Mouse (Mus musculus): ENCODE results near the gene Zbtb20.
A peak's percentile ranks its signal among the peaks of the same experiment; 100 is the strongest.

Gene Zbtb20

GRCm38 (mm10) chr16:43297953-43298596 lies 422.4 kb downstream of the Zbtb20 start:
- no peak for DNase-seq (ENCODE audit: low spot score in 2 of 2)

- no peak for DNase-seq (ENCODE audit: low spot score in 2 of 2)
Measured at GRCm38 (mm10) chr16:43300420-43300819, 424.7 kb downstream of the Zbtb20 start.

GRCm38 (mm10) chr16:43302171-43302570 lies 426.5 kb downstream of the Zbtb20 start:
- no peak for DNase-seq (ENCODE audit: low spot score in 2 of 2)

GRCm38 (mm10) chr16:43303245-43304197 lies 427.8 kb downstream of the Zbtb20 start:
- DNase-seq (ENCODE audit: low spot score in 2 of 2), result peak in 1 of 2 experiments; percentile 33

GRCm38 (mm10) chr16:43309968-43310431 lies 434.3 kb downstream of the Zbtb20 start:
- no peak for DNase-seq (ENCODE audit: low spot score in 2 of 2)

GRCm38 (mm10) chr16:43324009-43324408 lies 448.3 kb downstream of the Zbtb20 start:
- no peak for DNase-seq (ENCODE audit: low spot score in 2 of 2)

GRCm38 (mm10) chr16:43328221-43328620 lies 452.5 kb downstream of the Zbtb20 start:
- no peak for DNase-seq (ENCODE audit: low spot score in 2 of 2)

- DNase-seq (ENCODE audit: low spot score in 2 of 2), result no peak
Measured at GRCm38 (mm10) chr16:43330206-43330605, 454.5 kb downstream of the Zbtb20 start.

GRCm38 (mm10) chr16:43331440-43331839 lies 455.8 kb downstream of the Zbtb20 start:
- DNase-seq (ENCODE audit: low spot score in 2 of 2), result no peak

- no peak for DNase-seq (ENCODE audit: low spot score in 2 of 2)
Measured at GRCm38 (mm10) chr16:43332734-43333133, 457.1 kb downstream of the Zbtb20 start.

GRCm38 (mm10) chr16:43333265-43333664 lies 457.6 kb downstream of the Zbtb20 start:
- DNase-seq (ENCODE audit: low spot score in 2 of 2), result no peak

- DNase-seq (ENCODE audit: low spot score in 2 of 2), result peak; percentile 38 to 46
Measured at GRCm38 (mm10) chr16:43334411-43335150, 458.9 kb downstream of the Zbtb20 start.

GRCm38 (mm10) chr16:43335151-43335823 lies 459.6 kb downstream of the Zbtb20 start:
- DNase-seq (ENCODE audit: low spot score in 2 of 2), result no peak

- DNase-seq (ENCODE audit: low spot score in 2 of 2), result no peak
Measured at GRCm38 (mm10) chr16:43335824-43336215, 460.1 kb downstream of the Zbtb20 start.

- DNase-seq (ENCODE audit: low spot score in 2 of 2), result no peak
Measured at GRCm38 (mm10) chr16:43340712-43341111, 465.0 kb downstream of the Zbtb20 start.

- no peak for DNase-seq (ENCODE audit: low spot score in 2 of 2)
Measured at GRCm38 (mm10) chr16:43341916-43342455, 466.3 kb downstream of the Zbtb20 start.

GRCm38 (mm10) chr16:43346094-43346493 lies 470.4 kb downstream of the Zbtb20 start:
- DNase-seq (ENCODE audit: low spot score in 2 of 2), result no peak

- DNase-seq (ENCODE audit: low spot score in 2 of 2), result no peak
Measured at GRCm38 (mm10) chr16:43355776-43356645, 480.3 kb downstream of the Zbtb20 start.

GRCm38 (mm10) chr16:43359546-43359945 lies 483.9 kb downstream of the Zbtb20 start:
- DNase-seq (ENCODE audit: low spot score in 2 of 2), result no peak

- no peak for DNase-seq (ENCODE audit: low spot score in 2 of 2)
Measured at GRCm38 (mm10) chr16:43360112-43360511, 484.4 kb downstream of the Zbtb20 start.
